Mouse (Mus musculus) ES-E14 (cell line): ENCODE results near the gene Yaf2. TPM values are rescaled to one million over a fixed set of nuclear protein-coding genes. Genes with fewer than 3 reads are reported as not detected.

Experiments
- DNase-seq: peaks from one replicate; pipeline ENCODE4 v3.0.0-alpha.2; 2013; ENCODE audit warnings: low read depth, low spot score
- H3K27ac ChIP-seq: 2 replicates; pipeline ENCODE4 v1.5.1; 2012; ENCODE audit warnings: low read depth, mild to moderate bottlenecking, low read length, moderate library complexity, mixed read lengths; ENCODE audit not compliant: poor library complexity, insufficient read depth, severe bottlenecking
- H3K36me3 ChIP-seq: 2 replicates; pipeline ENCODE4 v1.6.1; 2012; ENCODE audit warnings: mild to moderate bottlenecking, low read length, moderate library complexity, mixed read lengths; ENCODE audit not compliant: control insufficient read depth, poor library complexity, insufficient read depth, severe bottlenecking
- H3K4me1 ChIP-seq, 2 experiments: fragments of 150-350 bp in 1 of 2; sonication (generic) in 1 of 2; 2 replicates each; pipeline ENCODE4 v1.6.1; 2012; ENCODE audit warnings: low read length in 2 of 2, mild to moderate bottlenecking in 1 of 2, mixed read lengths in 1 of 2; ENCODE audit not compliant: control insufficient read depth in 2 of 2, insufficient read depth in 2 of 2, poor library complexity in 1 of 2
- H3K4me3 ChIP-seq, 2 experiments: fragments of 150-350 bp in 1 of 2; sonication (generic) in 1 of 2; 2 replicates each; pipeline ENCODE4 v1.5.1; 2012; ENCODE audit warnings: low read length in 2 of 2, low read depth in 1 of 2, mild to moderate bottlenecking in 1 of 2, mixed read lengths in 1 of 2; ENCODE audit not compliant: insufficient read depth in 1 of 2, poor library complexity in 1 of 2, severe bottlenecking in 1 of 2
- H3K9ac ChIP-seq: 2 replicates; pipeline ENCODE4 v1.6.1; 2012; ENCODE audit warnings: low read depth, mild to moderate bottlenecking, low read length, mixed read lengths; ENCODE audit not compliant: poor library complexity, insufficient read depth, severe bottlenecking
- H3K9me3 ChIP-seq: fragments of 150-350 bp; sonication (generic); 2 replicates; pipeline ENCODE4 v1.6.1; 2012; ENCODE audit warnings: low read depth, mild to moderate bottlenecking, low read length; ENCODE audit not compliant: control insufficient read depth, insufficient read depth
- CHD2 ChIP-seq: IDR thresholded peaks from 2 replicates; pipeline ENCODE4 v1.6.1; 2014; ENCODE audit warnings: mild to moderate bottlenecking, low read depth, low read length, inconsistent platforms
- HCFC1 ChIP-seq: IDR thresholded peaks from 2 replicates; pipeline ENCODE4 v1.6.1; 2012; ENCODE audit warnings: low read length, inconsistent platforms, borderline replicate concordance; ENCODE audit not compliant: insufficient read depth
- MAFK ChIP-seq: IDR thresholded peaks from 2 replicates; pipeline ENCODE4 v1.6.1; 2014; ENCODE audit warnings: mild to moderate bottlenecking, low read depth, low read length, inconsistent platforms; ENCODE audit not compliant: insufficient read depth
- ZC3H11A ChIP-seq: IDR thresholded peaks from 2 replicates; pipeline ENCODE4 v1.6.1; 2012; ENCODE audit warnings: low read depth, mild to moderate bottlenecking, inconsistent platforms, low read length, borderline replicate concordance
- ZNF384 ChIP-seq: IDR thresholded peaks from 2 replicates; pipeline ENCODE4 v1.6.1; 2012; ENCODE audit warnings: low read depth, low read length, inconsistent platforms
- in situ Hi-C, 2 experiments: fragments of 600-800 bp; cut with MboI; formaldehyde crosslinking; loops; one replicate each; pipeline ENCODE4 v1.15.1; 2025; ENCODE audit warnings: low sequenced_read_pairs in 2 of 2, inconsistent platforms in 1 of 2; ENCODE audit not compliant: unreplicated experiment in 2 of 2
- total RNA-seq: library from RNA; depleted of rRNA; stranded (reverse); fragments of 300-350 nt; gene quantifications from 2 replicates; pipeline ENCODE4 v1.2.3, GENCODE M21; 2012

The Yaf2 gene
- total RNA-seq, 1 experiment = 19.8 TPM

DNA sequence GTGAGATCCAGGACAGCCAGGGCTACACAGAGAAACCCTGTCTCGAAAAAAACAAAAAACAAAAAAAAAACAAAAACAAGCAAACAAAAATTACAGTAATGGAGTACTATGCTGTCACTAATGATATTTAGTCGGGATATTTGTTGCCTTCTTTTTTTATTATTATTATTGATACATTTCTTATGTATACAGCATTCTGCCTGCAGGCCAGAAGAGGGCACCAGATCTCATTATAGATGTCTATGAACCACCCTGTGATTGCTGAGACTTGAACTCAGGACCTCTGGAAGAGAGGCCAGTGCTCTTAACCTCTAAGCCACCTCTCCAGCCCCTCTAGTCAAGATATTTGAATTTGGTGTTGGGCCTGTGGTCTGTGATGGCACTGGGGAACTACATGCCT, 35.1 kb upstream of the Yaf2 start:
- Histone ChIP-seq H3K27ac (no peak overlapping the region), H3K4me1 (no peaks in the 10 kb centered on the region), H3K9ac (no peak overlapping the region), H3K36me3 (no peaks in the 10 kb centered on the region), H3K9me3 (no peaks in the 10 kb centered on the region), H3K4me3 (no peak overlapping the region)
- no peak for TF ChIP-seq HCFC1
- no peak for TF ChIP-seq MAFK
- no peak for TF ChIP-seq ZNF384
- no peak for TF ChIP-seq CHD2
- TF ChIP-seq ZC3H11A = no peak
- DNase-seq = no peak
- in situ Hi-C loops = no loop called here

DNA sequence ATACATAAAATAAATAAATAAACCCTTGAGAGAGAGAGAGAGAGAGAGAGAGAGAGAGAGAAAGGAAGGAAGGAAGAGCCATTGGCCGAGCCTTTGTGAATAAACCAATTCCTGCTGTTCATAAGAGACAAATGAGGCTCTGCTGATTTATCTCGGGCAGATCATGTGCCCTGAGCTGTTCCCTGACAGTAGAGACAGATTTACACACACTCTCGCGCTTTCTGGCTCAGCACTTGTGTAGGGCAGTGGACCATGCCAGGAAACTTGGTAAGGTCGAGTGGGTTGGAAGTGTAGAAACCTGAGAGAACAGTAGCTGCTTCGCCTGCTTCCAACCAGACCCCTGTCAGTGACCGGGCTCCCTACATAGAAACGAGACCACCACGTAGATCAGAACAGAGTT, 31.8 kb upstream of the Yaf2 start:
- H3K9me3 ChIP-seq = no peaks in the 10 kb centered on the region
- in situ Hi-C loops = no loop called here
- DNase-seq = no peak
- H3K4me3 ChIP-seq = no peak overlapping the region
- TF ChIP-seq CHD2 (no peak), ZNF384 (no peak), MAFK (no peak), ZC3H11A (no peak), HCFC1 (no peak)
- no peak overlapping the region for H3K9ac ChIP-seq
- no peak overlapping the region for H3K27ac ChIP-seq
- no peaks in the 10 kb centered on the region for H3K36me3 ChIP-seq
- no peaks in the 10 kb centered on the region for H3K4me1 ChIP-seq

- H3K9me3 ChIP-seq = no peaks in the 10 kb centered on the region
- no peak for DNase-seq
- H3K4me3 ChIP-seq = no peak overlapping the region
- H3K9ac ChIP-seq = no peak overlapping the region
- in situ Hi-C loops = no loop called here
- no peaks in the 10 kb centered on the region for H3K36me3 ChIP-seq
- H3K4me1 ChIP-seq = no peaks in the 10 kb centered on the region
- TF ChIP-seq ZC3H11A = no peak
- no peak for TF ChIP-seq MAFK
- no peak for TF ChIP-seq HCFC1
- no peak for TF ChIP-seq CHD2
- no peak for TF ChIP-seq ZNF384
- no peak overlapping the region for H3K27ac ChIP-seq
These were observed 28.8 kb upstream of the Yaf2 start for GRCm38 (mm10) chr15:93365561-93365960.

GRCm38 (mm10) chr15:93358346-93359095, 21.8 kb upstream of the Yaf2 start:
- Histone ChIP-seq H3K36me3 (no peaks in the 10 kb centered on the region), H3K4me3 (no peak overlapping the region), H3K4me1 (no peaks in the 10 kb centered on the region), H3K9me3 (no peaks in the 10 kb centered on the region), H3K27ac (no peak overlapping the region), H3K9ac (no peak overlapping the region)
- in situ Hi-C loops = no loop called here
- DNase-seq = no peak
- TF ChIP-seq ZNF384 (no peak), MAFK (no peak), ZC3H11A (no peak), HCFC1 (no peak), CHD2 (no peak)
